Mouse (Mus musculus) left cerebral cortex, adult 2 months (tissue): ENCODE measurements at regions not wholly inside any gene's neighbourhood (a gene's known extent, or its start where the extent isn't known, plus 50 kb on each side); places are given as distances from the start of the nearest gene placed in this dataset.
"Not testable (repeated sequence)": the region's sequence is repeated elsewhere in the genome, so short reads cannot be mapped to it uniquely, and the experiment has no call there.

Experiments used
- DNase-seq, 2 experiments: peaks; one replicate each; pipeline ENCODE4 v3.0.0; 2021 to 2022; ENCODE audit warnings: low spot score in 2 of 2, mixed read lengths in 1 of 2; ENCODE audit errors: extremely low spot score in 1 of 2
- H3K27ac ChIP-seq: fragments of 200-600 bp; 2 replicates; pipeline ENCODE4 v1.8.1; 2022
- H3K4me3 ChIP-seq: fragments of 200-600 bp; 2 replicates; pipeline ENCODE4 v1.8.1; 2022
- CTCF ChIP-seq: fragments of 200-600 bp; IDR thresholded peaks from 2 replicates; pipeline ENCODE4 v1.8.1; 2022; ENCODE audit warnings: antibody characterized with exemption, mild to moderate bottlenecking, moderate library complexity
- intact Hi-C: fragments of 180-260 bp; cut with DNase I; formaldehyde crosslinking; loops from one replicate; pipeline ENCODE4 v1.15.1; 2025

DNA sequence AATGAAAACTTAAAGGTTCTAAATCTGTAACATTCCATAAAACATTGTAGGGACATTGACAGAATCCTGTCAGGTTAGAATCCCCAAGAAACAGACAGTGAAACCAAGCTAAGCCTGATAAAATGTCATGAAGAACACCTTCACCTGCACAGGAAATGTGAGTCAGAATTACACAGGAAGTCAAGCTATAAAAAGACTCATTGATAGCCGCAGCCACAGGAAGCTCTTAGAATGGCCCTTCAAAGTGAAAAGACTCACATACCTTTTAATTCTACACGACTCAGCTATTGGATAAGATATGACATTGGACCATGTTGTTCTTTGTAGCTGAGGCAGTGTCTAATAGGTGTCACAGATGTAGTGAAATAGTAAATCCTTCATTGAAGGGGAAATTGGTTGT, 55.3 kb downstream of the Spin2c start:
- TF ChIP-seq CTCF, result no peak

DNA sequence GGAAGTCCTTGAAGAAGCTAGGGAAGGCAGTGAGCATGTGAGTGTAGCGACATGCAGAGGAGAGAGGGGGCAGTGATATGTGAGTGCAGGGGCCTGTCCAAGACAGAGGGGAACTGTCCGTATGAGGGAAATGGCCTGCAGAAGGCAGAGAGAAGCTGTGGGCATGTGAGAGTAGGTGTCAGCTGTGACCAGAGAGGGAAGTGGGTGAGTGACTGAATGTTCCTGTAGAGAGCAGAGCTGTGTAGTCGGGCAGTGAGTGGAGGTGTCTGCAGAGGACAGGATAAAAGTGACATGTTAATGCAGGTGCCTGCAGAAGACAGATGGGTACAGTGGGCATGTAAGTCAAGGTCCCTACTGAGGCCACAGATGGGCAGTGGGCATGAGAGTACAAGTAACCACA, 84.4 kb downstream of the Samt1 start:
- no peak overlapping the region for H3K4me3 ChIP-seq
- intact Hi-C loops, result no loop called here
- H3K27ac ChIP-seq, result no peak overlapping the region
- no peak for DNase-seq
- no peak for TF ChIP-seq CTCF

More for the DNA sequence above, 55.3 kb downstream of the Spin2c start:
- intact Hi-C loops, result no loop called here
- DNase-seq, result no peak
- no peak overlapping the region for H3K27ac ChIP-seq
- no peak overlapping the region for H3K4me3 ChIP-seq

DNA sequence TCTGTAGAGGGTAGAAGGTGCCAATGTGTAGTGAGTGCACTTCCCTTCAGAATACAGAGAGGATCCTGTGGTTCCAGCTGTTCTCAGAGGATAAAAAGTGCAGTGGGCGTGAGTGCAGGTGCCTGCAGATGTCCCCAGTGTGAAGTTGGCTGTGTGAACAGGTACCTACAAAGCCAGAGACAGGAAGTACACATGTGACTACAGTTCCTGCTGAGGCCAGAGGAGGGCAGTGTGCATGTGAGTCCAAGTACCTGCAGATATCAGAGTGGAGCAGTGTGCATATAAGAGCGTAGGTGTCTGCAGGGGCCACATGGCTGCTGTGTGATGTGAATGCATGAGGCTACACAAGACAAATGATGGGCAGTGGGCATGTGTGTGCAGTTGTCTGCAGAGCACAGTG, 79.9 kb downstream of the Samt1 start:
- no peak overlapping the region for H3K4me3 ChIP-seq
- no peak for DNase-seq
- H3K27ac ChIP-seq, result no peak overlapping the region
- intact Hi-C loops, result no loop called here
- TF ChIP-seq CTCF, result peak; percentile 7; the same call in 1 of the 2 replicates

DNA sequence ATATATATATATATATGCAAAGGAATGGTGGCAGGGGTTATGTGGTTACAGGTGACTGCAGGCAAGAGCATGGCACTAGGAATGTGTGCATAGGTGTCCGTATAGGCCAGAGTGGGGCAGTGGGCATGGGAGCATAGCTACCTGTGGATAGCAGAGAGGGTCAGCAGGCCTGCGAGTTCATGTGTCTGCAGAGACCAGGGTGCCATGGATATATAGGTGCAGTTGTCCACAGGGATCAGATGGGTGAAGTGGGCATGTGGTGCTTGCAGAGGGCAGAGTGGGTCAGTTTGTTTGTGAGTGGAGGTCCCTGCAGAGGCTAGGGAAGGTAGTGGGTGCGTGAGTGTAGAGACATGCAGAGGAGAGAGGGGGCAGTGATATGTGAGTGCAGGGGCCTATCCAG, 76.3 kb downstream of the Samt1 start:
- H3K4me3 ChIP-seq, result no peak overlapping the region
- TF ChIP-seq CTCF, result no peak
- DNase-seq, result no peak

DNA sequence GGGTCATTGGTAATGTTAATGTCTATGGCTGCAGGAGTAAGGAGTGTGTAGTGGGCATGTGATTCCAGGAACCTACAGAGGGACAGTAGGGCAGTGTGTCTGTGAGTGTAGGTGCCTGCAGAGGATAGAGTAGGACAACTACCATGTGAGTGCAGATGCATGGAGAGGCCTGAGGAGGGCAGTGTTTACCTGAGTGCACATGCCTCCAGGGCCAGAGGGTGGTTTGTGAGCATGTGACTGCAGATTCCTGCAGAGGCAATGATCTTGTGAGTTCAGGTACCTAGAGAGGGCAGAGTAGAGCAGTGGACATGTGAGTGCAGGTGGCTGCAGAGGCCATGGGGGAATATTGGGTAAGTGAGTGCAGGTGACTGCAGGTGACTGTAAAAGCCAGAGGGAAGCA, 75.1 kb downstream of the Samt1 start:
- Histone ChIP-seq H3K4me3 (no peak overlapping the region), H3K27ac (no peak overlapping the region)
- TF ChIP-seq CTCF, result no peak
- no peak for DNase-seq
- intact Hi-C loops, result no loop called here

More for the DNA sequence above, 76.3 kb downstream of the Samt1 start:
- intact Hi-C loops, result no loop called here
- H3K27ac ChIP-seq, result no peak overlapping the region

DNA sequence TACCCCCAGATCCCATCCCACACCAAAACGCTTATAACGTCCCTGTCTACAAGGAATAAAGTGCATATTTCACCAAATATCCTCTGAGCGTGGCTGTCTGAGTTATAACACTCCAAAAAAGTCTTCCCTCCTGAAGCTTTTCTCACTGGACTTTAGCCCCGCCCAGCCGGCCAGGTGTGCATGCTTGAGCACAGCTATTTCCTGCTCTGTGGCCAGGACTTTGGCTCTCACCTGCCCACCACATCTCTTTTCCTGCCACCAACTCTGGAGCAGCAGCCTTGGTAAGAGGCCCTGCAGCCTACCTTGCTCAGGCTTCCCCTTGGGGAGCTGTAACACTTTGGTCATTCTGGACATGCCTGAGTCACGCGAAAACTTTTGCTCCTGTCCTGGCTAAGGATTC, 72.4 kb downstream of the Samt1 start:
- no peak for TF ChIP-seq CTCF
- DNase-seq, result no peak
- intact Hi-C loops, result no loop called here
- H3K27ac ChIP-seq, result no peak overlapping the region
- H3K4me3 ChIP-seq, result no peak overlapping the region

DNA sequence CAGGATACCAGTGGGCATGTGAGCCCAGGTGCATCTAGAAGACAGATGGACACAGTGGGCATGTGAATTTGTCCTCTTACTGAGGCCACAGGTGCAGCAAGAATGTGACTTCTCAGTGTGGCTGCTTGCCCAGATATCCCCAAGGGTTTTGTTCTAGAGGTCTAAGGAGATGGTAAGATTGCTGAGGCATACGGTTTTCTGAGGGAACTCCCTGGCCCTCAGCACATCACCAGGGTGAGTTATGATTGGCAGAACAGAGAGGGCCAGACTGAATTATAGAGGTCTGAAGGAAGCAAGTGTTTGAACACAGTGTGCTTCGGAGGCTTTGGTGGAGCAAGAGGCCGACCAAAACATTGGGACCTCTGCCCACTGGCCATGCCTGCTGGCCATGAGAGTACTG, 71.3 kb downstream of the Samt1 start:
- H3K4me3 ChIP-seq, intact Hi-C loops, H3K27ac ChIP-seq: not testable (repeated sequence)
- DNase-seq, result peak in 1 of 2 experiments; percentile 3
